In genomic region chr14:120287121-120287986, GRCm38 (mm10) we compare ENCODE assay signal across 8 mouse cellular contexts. TPM values are rescaled to one million over a fixed set of nuclear protein-coding genes. Genes with fewer than 3 reads are reported as not detected.
DNase-seq lines count a peak whose midpoint lies in the region; ATAC-seq lines count a peak whose summit lies in the region.

No protein-coding gene starts in this region.

- no peak for DNase-seq in kidney, postnatal 25 days
- DNase-seq in R1 (ENCODE audit: low read depth, low spot score) = peak; percentile 85
- no peak for DNase-seq in frontal cortex, adult 2 months (ENCODE audit: extremely low spot score in 1 of 2, low spot score in 1 of 2)
- no peak for DNase-seq in left cerebral cortex, adult 8-10 months (ENCODE audit: low spot score in 2 of 2)

- H3K4me3 ChIP-seq in kidney, embryonic 14.5 days (ENCODE audit: low read length) = no peak overlapping the region
- H3K4me3 ChIP-seq in embryonic facial prominence, embryonic 12.5 days = no peak overlapping the region
- H3K4me3 ChIP-seq in liver, embryonic 12.5 days = no peak overlapping the region

- no peak overlapping the region; the same call in 1 of the 2 replicates for H3K4me2 ChIP-seq in kidney, embryonic 14.5 days (replicated peaks; ENCODE audit: low read depth, low read length)
- peak overlapping the region; percentile 10 for H3K4me2 ChIP-seq in embryonic facial prominence, embryonic 12.5 days (replicated peaks)
- peak overlapping the region; percentile 39 for H3K4me2 ChIP-seq in liver, embryonic 12.5 days

- H3K36me3 ChIP-seq in kidney, embryonic 14.5 days (ENCODE audit: control insufficient read depth, insufficient read depth, low read length) = 0 out of 2 replicates have a peak, but pooled peaks cover 2% of the 10 kb centered on the region
- H3K36me3 ChIP-seq in embryonic facial prominence, embryonic 12.5 days = 0 out of 2 replicates have a peak, but pooled peaks cover 7% of the 10 kb centered on the region
- no peaks in the 10 kb centered on the region for H3K36me3 ChIP-seq in liver, embryonic 12.5 days

- H3K9ac ChIP-seq in kidney, embryonic 14.5 days (ENCODE audit: low read depth, low read length) = no peak overlapping the region
- H3K9ac ChIP-seq in embryonic facial prominence, embryonic 12.5 days = no peak overlapping the region; the same call in 1 of the 2 replicates
- H3K9ac ChIP-seq in liver, embryonic 12.5 days = no peak overlapping the region

- ATAC-seq in kidney, embryonic 14.5 days (ENCODE audit: low FRiP score, low TSS enrichment) = 0 out of 2 replicates have a peak, but pooled peaks have one; percentile 13
- no peak for ATAC-seq in embryonic facial prominence, embryonic 12.5 days (ENCODE audit: insufficient number of reproducible peaks, insufficient read depth, low FRiP score, low TSS enrichment)
- ATAC-seq in liver, embryonic 12.5 days = peak; percentile 42
- ATAC-seq in cerebellum, adult (ENCODE audit: insufficient number of reproducible peaks, low FRiP score, low TSS enrichment) = no peak

- no peaks in the 10 kb centered on the region for H3K27me3 ChIP-seq in kidney, embryonic 14.5 days (ENCODE audit: control insufficient read depth, insufficient read depth, low read length)
- H3K27me3 ChIP-seq in embryonic facial prominence, embryonic 12.5 days = no peaks in the 10 kb centered on the region
- H3K27me3 ChIP-seq in liver, embryonic 12.5 days (replicated peaks) = no peaks in the 10 kb centered on the region

- H3K9me3 ChIP-seq in kidney, embryonic 14.5 days (ENCODE audit: control insufficient read depth, low read length) = no peaks in the 10 kb centered on the region
- H3K9me3 ChIP-seq in embryonic facial prominence, embryonic 12.5 days = no peaks in the 10 kb centered on the region
- no peaks in the 10 kb centered on the region for H3K9me3 ChIP-seq in liver, embryonic 12.5 days (replicated peaks)

- peaks cover 46% of the 10 kb centered on the region for H3K4me1 ChIP-seq in kidney, embryonic 14.5 days (ENCODE audit: control insufficient read depth, insufficient read depth, low read length)
- peaks cover 56% of the 10 kb centered on the region for H3K4me1 ChIP-seq in embryonic facial prominence, embryonic 12.5 days
- H3K4me1 ChIP-seq in liver, embryonic 12.5 days = peaks cover 50% of the 10 kb centered on the region

- peak overlapping the region; percentile 51; the same call in 1 of the 2 replicates for H3K27ac ChIP-seq in kidney, embryonic 14.5 days (ENCODE audit: low read depth, low read length)
- peak overlapping the region; percentile 90 for H3K27ac ChIP-seq in embryonic facial prominence, embryonic 12.5 days
- no peak overlapping the region for H3K27ac ChIP-seq in liver, embryonic 12.5 days

- WGBS in kidney, embryonic 14.5 days = 35% methylated on average over 21 of the region's 21 CpGs
- 18% methylated on average over 21 of the region's 21 CpGs for WGBS in embryonic facial prominence, embryonic 12.5 days
- 33% methylated on average over 21 of the region's 21 CpGs for WGBS in liver, embryonic 12.5 days (ENCODE audit: insufficient replicate concordance)

RNA-seq across cellular contexts. Expression of gene Mbnl2, which starts 11.9 kb away (rescaled TPM):
- polyA plus RNA-seq in kidney, embryonic 14.5 days (2014; fragmentation: Nextera tagmentation; extraction: Ambion mirVana) = 61.3 and 84.9 TPM in 2 replicates
- polyA plus RNA-seq in embryonic facial prominence, embryonic 12.5 days (2016; fragmentation: Nextera tagmentation; extraction: Ambion mirVana) = 93.2 and 93.6 TPM in 2 replicates
- 19.3 and 20.2 TPM in 2 replicates for polyA plus RNA-seq in liver, embryonic 12.5 days (2016; fragmentation: Nextera tagmentation; extraction: Ambion mirVana)
- polyA plus RNA-seq in frontal cortex, adult 2 months (2012; rRNA removed) = 108 and 118 TPM in 2 replicates
- total RNA-seq in left cerebral cortex, adult 8-10 months (2022) = 100 to 1,000 TPM; 222 to 278 (median 250) TPM

Comparison
In these comparisons a context has a peak if more than half of its experiments do, and no peak if none do; other contexts are left out.
1. ATAC-seq: peak in kidney, embryonic 14.5 days (single experiment) and liver, embryonic 12.5 days (single experiment); none in embryonic facial prominence, embryonic 12.5 days (single experiment) and cerebellum, adult (single experiment).